Mouse (Mus musculus): Measurements from ENCODE around the gene Pde10a. TPM values are rescaled to one million over a fixed set of nuclear protein-coding genes. Genes with fewer than 3 reads are reported as not detected.
A peak's percentile ranks its signal among the peaks of the same experiment; 100 is the strongest.

Pde10a gene
- total RNA-seq, 2 experiments from 2014 or later, result 0.36 TPM; not detected in 1

- ATAC-seq (replicated peaks; ENCODE audit: poor library complexity, severe bottlenecking), result peak; percentile 55
Observed at GRCm38 (mm10) chr17:8524387-8525165, 596 bp upstream of the Pde10a start.

DNA sequence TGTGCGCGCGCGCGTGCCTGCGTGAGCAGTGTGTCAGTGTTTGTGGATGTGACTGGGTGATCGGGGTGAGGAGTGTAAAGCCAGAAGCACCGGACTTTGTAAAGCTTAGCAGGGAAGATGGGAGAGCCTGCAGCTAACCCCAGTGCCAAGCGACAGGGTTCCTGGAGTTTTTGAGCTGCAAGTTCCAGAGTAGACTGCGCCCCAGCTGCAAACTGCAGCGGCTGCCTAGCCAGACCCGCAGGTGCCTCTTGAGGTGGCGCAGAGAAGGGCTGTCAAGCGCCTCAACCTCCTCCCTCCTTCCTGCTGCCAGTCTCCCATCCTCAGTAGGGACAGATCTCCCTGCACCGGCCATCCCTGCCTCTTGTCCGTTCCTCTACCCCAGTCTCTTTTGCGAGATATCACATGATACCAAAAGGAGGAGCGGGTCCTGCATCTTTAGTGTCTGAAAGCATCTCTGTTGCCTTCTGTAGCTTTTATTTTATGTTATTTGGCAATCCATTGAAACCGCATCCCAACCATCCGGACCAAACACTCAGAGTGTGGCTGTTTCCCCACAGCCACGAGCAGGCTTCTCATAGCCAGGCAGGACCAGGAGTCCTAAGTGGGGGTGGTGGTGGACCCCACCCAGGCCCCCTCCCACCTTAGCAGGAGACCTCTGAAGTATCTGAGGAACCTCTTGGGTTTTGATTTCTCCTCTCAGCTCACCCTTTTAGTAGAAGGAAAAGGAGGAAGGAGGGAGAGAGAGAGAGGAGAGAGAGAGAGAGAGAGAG is 984 bp downstream of the Pde10a start:
- ATAC-seq (replicated peaks; ENCODE audit: poor library complexity, severe bottlenecking), result no peak

DNA sequence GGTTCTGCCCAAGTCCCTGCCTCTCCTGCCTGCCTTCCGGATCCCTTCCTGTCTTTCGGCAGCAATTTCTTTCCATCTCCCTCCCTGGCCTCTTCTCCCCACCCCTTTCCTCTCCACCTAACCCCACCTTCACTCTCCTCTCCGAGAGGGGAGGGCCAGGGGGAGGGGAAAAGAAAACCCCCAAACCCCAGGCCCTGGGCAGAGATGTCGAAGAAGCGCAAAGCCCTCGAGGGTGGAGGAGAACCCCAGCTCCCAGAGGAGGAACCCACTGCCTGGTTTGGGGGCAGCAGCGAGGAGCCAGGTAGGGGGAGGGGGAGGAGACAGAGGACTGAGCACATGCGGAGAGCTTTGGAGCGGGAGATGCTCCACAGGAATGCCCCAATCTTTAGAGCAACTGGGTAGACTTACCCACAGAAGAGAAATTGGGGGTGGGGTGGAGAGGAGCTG is 1.7 kb downstream of the Pde10a start:
- ATAC-seq (replicated peaks; ENCODE audit: poor library complexity, severe bottlenecking), result no peak

GRCm38 (mm10) chr17:8528641-8529040 is 3.5 kb downstream of the Pde10a start:
- no peak for ATAC-seq (replicated peaks; ENCODE audit: poor library complexity, severe bottlenecking)

GRCm38 (mm10) chr17:8532609-8533008 is 7.4 kb downstream of the Pde10a start:
- ATAC-seq (replicated peaks; ENCODE audit: poor library complexity, severe bottlenecking), result no peak

- ATAC-seq (replicated peaks; ENCODE audit: poor library complexity, severe bottlenecking), result peak; percentile 44
Observed at GRCm38 (mm10) chr17:8533828-8534227, 8.7 kb downstream of the Pde10a start.

DNA sequence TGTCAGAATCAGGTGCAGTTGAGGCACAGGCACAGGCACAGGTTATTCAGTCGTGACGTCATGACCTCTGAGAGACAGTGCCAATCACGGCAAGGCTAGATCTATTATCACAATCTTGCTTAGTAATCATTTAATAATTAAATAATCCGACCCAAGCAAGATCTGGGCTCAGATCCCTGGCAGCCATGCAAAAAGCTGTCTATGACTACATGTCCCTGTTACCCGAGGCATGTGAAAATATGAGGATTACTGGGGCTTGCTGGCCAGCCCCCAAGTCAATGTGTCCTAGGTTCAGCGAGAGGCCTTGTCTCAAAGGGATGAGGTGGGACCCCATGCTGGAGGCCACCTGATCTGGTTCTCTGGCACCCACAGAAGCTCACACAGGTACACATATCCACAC is 11.3 kb downstream of the Pde10a start:
- ATAC-seq (replicated peaks; ENCODE audit: poor library complexity, severe bottlenecking), result no peak

- ATAC-seq (replicated peaks; ENCODE audit: poor library complexity, severe bottlenecking), result no peak; the same call in 1 of the 2 replicates
Observed at GRCm38 (mm10) chr17:8538102-8538501, 12.9 kb downstream of the Pde10a start.

- ATAC-seq (replicated peaks; ENCODE audit: poor library complexity, severe bottlenecking), result no peak
Observed at GRCm38 (mm10) chr17:8541974-8542538, 16.9 kb downstream of the Pde10a start.

- ATAC-seq (replicated peaks; ENCODE audit: poor library complexity, severe bottlenecking), result no peak
Observed at GRCm38 (mm10) chr17:8546366-8546765, 21.2 kb downstream of the Pde10a start.

DNA sequence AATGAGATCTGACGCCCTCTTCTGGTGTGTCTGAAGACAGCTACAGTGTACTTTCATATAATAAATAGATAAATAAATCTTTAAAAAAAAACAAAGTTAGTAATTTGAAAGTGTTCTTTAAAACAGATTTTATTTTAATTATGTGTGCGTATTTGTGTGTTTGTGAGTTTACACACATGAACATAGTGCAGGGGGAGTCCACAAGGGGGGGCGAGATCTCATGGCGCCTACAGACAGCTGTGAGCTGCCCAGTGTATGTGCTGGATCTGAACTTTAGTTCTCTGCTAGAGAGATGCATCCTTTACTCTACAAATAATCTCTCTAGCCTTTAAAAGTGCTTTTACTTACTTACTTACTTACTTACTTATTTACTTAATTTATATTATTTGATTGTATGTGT is 23.6 kb downstream of the Pde10a start:
- no peak for ATAC-seq (replicated peaks; ENCODE audit: poor library complexity, severe bottlenecking)

DNA sequence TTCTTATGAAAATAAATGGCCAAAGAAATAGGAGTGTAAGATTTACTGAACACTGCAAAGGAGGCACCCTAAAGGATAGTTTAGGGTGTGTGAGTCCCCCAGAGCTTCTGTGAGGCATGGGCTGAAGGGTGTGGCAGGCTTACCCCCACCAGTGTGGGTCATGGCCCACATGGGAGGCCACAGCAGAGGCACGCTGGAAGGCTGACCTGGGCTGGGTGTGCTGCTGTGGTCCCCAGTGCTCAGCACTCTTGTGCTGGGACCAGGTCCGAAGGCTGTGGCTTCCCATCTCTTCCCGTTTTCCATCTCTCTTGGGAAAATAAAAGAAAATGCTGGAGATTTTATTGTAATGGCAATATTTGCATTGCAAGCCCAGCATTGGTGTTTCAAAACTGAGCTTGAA is 26.5 kb downstream of the Pde10a start:
- no peak for ATAC-seq (replicated peaks; ENCODE audit: poor library complexity, severe bottlenecking)

DNA sequence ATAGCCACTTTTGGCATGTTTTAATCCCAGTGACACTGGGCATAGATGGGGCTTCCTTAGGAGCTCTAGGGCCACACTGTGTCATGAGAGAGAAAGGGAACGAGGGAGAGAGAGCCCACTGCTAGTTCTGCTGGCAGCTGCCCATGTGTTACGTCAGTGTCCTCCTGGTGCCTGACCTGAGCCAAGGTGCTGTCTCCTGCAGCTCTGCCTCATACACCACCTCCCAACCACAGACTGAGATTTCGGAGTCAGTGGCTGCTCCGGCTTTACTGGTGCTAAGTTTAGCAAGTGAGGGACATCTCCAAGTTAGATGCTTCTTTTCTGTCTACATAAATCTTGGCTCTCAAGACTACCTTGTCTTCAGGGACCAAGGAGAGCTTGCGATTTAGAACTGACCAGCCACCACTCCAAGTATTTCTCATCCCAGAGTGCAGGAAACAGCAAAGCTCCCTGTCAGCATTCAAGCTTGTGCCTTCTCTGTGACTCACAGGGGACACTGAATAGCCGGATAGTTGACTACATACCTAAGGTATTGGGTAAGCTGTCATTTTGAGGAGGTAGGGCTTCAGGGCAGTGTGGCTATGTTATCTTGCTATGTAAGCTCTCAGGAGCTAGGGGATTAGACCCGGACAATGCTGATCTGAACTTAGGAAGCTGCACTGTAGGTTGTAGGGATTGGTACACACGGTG is 27.3 kb downstream of the Pde10a start:
- no peak for ATAC-seq (replicated peaks; ENCODE audit: poor library complexity, severe bottlenecking)

DNA sequence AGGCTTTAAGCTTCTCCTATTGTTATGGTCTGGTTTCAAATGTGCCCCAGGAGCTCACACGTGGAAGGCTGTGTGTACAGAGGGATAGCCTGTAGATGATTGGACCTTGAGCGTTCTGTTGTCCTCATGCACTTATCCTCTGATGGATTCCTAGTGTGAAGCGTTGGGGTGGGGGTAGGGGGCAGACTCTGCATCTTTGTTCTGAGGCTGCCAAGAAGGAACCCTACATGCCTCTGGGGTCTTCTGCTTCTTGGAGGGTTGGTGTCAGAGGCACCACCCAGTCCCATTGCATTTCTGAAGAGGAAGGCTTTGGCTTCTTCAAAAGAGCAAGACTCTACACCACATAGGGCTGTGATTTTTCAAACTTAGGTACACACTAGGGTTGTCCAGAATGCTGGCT is 28.4 kb downstream of the Pde10a start:
- no peak for ATAC-seq (replicated peaks; ENCODE audit: poor library complexity, severe bottlenecking)

GRCm38 (mm10) chr17:8554219-8554618 is 29.0 kb downstream of the Pde10a start:
- no peak for ATAC-seq (replicated peaks; ENCODE audit: poor library complexity, severe bottlenecking)

- no peak for ATAC-seq (replicated peaks; ENCODE audit: poor library complexity, severe bottlenecking)
Observed at GRCm38 (mm10) chr17:8555785-8556184, 30.6 kb downstream of the Pde10a start.

- no peak for ATAC-seq (replicated peaks; ENCODE audit: poor library complexity, severe bottlenecking)
Observed at GRCm38 (mm10) chr17:8556223-8556622, 31.1 kb downstream of the Pde10a start.

- ATAC-seq (replicated peaks; ENCODE audit: poor library complexity, severe bottlenecking), result no peak
Observed at GRCm38 (mm10) chr17:8557926-8558325, 32.8 kb downstream of the Pde10a start.

DNA sequence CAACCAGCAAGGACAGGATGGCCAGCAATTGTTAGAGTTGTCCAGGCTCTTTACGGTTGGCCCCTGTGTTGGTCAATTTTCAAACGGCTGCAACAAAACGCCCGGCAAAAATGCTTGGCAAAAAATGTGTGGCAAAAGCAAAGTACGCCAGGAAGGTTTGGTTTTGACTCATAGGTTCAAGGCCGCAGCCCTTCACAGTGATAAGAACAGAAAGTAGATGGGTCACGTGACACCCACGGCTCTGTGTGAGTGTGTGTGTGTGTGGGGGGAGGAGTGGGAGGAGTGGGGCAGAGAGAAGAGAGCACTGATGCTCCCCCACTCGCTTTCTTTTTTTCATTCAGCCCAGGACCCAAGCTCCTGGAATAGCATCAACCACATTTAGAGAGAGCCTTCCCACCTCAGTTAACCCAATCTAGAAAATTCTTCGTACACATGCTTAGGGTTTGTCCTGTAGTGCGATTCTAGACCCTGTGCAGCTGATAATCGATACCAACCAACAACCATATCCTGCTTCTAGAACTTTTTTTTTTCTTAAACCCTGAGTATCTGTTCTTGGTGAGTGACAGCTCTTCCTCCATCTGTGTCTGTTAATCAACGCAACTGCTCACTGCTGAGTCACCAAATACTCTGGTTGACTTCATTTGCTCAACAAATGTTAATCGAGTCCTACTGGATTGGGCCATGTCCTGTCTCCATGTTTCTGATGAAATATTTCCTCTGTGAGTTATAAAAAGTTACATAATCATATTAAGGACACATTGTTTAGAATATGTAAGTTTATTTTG is 37.1 kb downstream of the Pde10a start:
- peak; percentile 89 for ATAC-seq (replicated peaks; ENCODE audit: poor library complexity, severe bottlenecking)

DNA sequence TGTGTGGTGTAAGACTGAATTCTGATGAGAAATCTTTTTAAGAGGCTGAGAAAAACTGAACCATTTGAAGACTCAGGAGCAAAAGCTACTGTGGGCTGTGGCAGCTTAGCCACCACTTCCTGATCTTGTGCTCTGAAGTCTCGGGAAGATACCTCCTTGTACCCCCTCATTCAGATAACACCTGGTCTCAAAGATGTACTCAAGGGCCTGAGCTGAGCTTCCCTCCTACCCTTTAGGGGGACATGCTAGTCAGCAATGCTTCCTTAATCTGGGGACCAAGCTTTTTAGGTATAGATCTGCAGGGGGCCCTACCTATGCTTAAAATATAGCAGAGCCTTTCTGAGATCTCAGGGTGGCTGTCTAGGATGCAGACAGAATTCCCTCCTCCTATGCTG is 37.7 kb downstream of the Pde10a start:
- no peak; the same call in 1 of the 2 replicates for ATAC-seq (replicated peaks; ENCODE audit: poor library complexity, severe bottlenecking)

Measured in granulocyte monocyte progenitor cell, adult 5-6 weeks (primary cell).